Mouse (Mus musculus) neural tube, embryonic 14.5 days (tissue): ENCODE measurements around the gene Vmn1r12. TPM values are rescaled to one million over a fixed set of nuclear protein-coding genes. Genes with fewer than 3 reads are reported as not detected.
"Not testable (repeated sequence)": the region's sequence is repeated elsewhere in the genome, so short reads cannot be mapped to it uniquely, and the experiment has no call there.

ENCODE experiments used
- ATAC-seq: fragments of 200-750 bp; cut with Nextera tagmentation; 2 replicates; pipeline ENCODE4 v1.8.0; 2017; ENCODE audit warnings: low read depth, mild to moderate bottlenecking, moderate TSS enrichment, moderate library complexity
- H3K27ac ChIP-seq: fragments of 300-500 bp; sonication (generic); 2 replicates; pipeline ENCODE4 v1.5.1; 2014; ENCODE audit warnings: low read depth, mild to moderate bottlenecking, control low read depth, low read length, moderate library complexity, mixed read lengths
- H3K27me3 ChIP-seq: fragments of 300-500 bp; sonication (generic); 2 replicates; pipeline ENCODE4 v1.6.1; 2014; ENCODE audit warnings: low read length; ENCODE audit not compliant: control insufficient read depth, insufficient read depth
- H3K36me3 ChIP-seq: fragments of 300-500 bp; sonication (generic); 2 replicates; pipeline ENCODE4 v1.6.1; 2014; ENCODE audit warnings: low read length, mixed read lengths; ENCODE audit not compliant: control insufficient read depth, insufficient read depth
- H3K4me1 ChIP-seq: fragments of 300-500 bp; sonication (generic); 2 replicates; pipeline ENCODE4 v1.6.1; 2014; ENCODE audit warnings: low read length; ENCODE audit not compliant: control insufficient read depth, insufficient read depth
- H3K4me2 ChIP-seq: fragments of 300-500 bp; sonication (generic); 2 replicates; pipeline ENCODE4 v1.6.1; 2014; ENCODE audit warnings: mild to moderate bottlenecking, low read depth, low read length, control low read depth
- H3K4me3 ChIP-seq: fragments of 300-500 bp; sonication (generic); 2 replicates; pipeline ENCODE4 v1.5.1; 2014; ENCODE audit warnings: low read depth, low read length, control low read depth, mixed read lengths
- H3K9ac ChIP-seq: fragments of 300-500 bp; sonication (generic); replicated peaks from 2 replicates; pipeline ENCODE4 v1.6.1; 2014; ENCODE audit warnings: low read depth, mild to moderate bottlenecking, control low read depth, low read length, mixed read lengths
- H3K9me3 ChIP-seq: fragments of 300-500 bp; sonication (generic); 2 replicates; pipeline ENCODE4 v1.6.1; 2016; ENCODE audit warnings: low read length; ENCODE audit not compliant: control insufficient read depth
- WGBS: fragments of 180-500 bp; shearing (Covaris S2); extraction: QIAGEN DNeasy Blood & Tissue Kit; methylation state at CpG from one replicate; pipeline ENCODE4 v1.1.7; 2014; 5-methylcytosine and 5-hydroxymethylcytosine counted together
- polyA plus RNA-seq: library from polyadenylated mRNA; unstranded; fragments of >200 nt; fragmentation: Nextera tagmentation; extraction: Ambion mirVana; gene quantifications from 2 replicates; pipeline ENCODE4 v1.2.1, GENCODE M21; 2014

Gene Vmn1r12
- polyA plus RNA-seq, result not detected in 2 replicates

GRCm38 (mm10) chr6:57156619-57157018 lies at the start of gene Vmn1r12:
Gene Vmn1r12 (plus strand): TSS chr6:57156919.
- Histone ChIP-seq H3K36me3 (no peaks in the 10 kb centered on the region), H3K4me1 (no peaks in the 10 kb centered on the region), H3K27ac (no peak within 1 kb of the TSS), H3K27me3 (no peaks in the 10 kb centered on the region), H3K4me2 (no peak within 1 kb of the TSS), H3K4me3 (no peak within 1 kb of the TSS), H3K9ac (no peak within 1 kb of the TSS), H3K9me3 (no peaks in the 10 kb centered on the region)
- ATAC-seq, result no peak
- 82% methylated on average over 2 of the region's 2 CpGs for WGBS

- H3K4me2 ChIP-seq, result no peak within 1 kb of the TSS
- H3K27me3 ChIP-seq, result no peaks in the 10 kb centered on the region
- no peaks in the 10 kb centered on the region for H3K4me1 ChIP-seq
- no peak within 1 kb of the TSS for H3K4me3 ChIP-seq
- whole genome bisulfite sequencing, result 81% methylated on average over 3 of the region's 3 CpGs
- H3K36me3 ChIP-seq, result no peaks in the 10 kb centered on the region
- ATAC-seq, result no peak
- H3K27ac ChIP-seq, result no peak within 1 kb of the TSS
- H3K9ac ChIP-seq, result no peak within 1 kb of the TSS
- no peaks in the 10 kb centered on the region for H3K9me3 ChIP-seq
These were observed 47.6 kb upstream of the Vmn1r12 start, which contains the start of gene Vmn1r10 for GRCm38 (mm10) chr6:57109154-57109553. Gene Vmn1r10 (plus strand): TSS chr6:57109454.

DNA sequence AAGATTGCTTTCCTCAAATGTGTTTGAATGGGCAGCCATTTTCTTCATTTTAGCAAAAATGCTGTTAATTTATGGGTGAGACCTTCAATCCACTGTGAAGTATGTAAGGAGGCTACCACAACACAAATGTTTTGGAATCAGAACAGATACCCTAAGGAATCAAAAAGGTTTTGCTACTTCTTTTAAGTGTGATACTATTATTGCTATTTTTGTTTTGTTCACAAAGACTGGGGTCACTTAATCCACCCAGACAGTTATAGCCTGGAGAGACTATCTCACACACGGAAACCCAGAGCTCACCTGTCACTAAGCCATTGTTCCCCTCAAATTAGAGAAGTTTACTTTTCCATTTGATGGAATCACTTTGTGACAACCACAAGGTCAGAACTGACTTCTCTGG lies 23.6 kb upstream of the Vmn1r12 start, which contains the start of gene Vmn1r11:
Vmn1r11 (plus strand) TSS at position 301 of the 400 bp plus-strand sequence.
- no peaks in the 10 kb centered on the region for H3K9me3 ChIP-seq
- H3K4me2 ChIP-seq, result no peak within 1 kb of the TSS

GRCm38 (mm10) chr6:57190016-57190415 lies 33.3 kb downstream of the Vmn1r12 start:
- H3K9ac ChIP-seq, H3K4me1 ChIP-seq, H3K4me2 ChIP-seq, H3K36me3 ChIP-seq, ATAC-seq, H3K4me3 ChIP-seq, H3K27ac ChIP-seq, H3K27me3 ChIP-seq, H3K9me3 ChIP-seq: not testable (repeated sequence)
- 59% methylated on average over 3 of the region's 3 CpGs for WGBS

More for the DNA sequence above, 23.6 kb upstream of the Vmn1r12 start, which contains the start of gene Vmn1r11:
- Histone ChIP-seq H3K36me3 (no peaks in the 10 kb centered on the region), H3K9ac (no peak within 1 kb of the TSS), H3K27me3 (no peaks in the 10 kb centered on the region), H3K27ac (no peak within 1 kb of the TSS), H3K4me3 (no peak within 1 kb of the TSS), H3K4me1 (no peaks in the 10 kb centered on the region)
- no peak for ATAC-seq
- 70% methylated on average over 1 of the region's 1 CpGs for WGBS

- not testable (repeated sequence) for H3K27me3 ChIP-seq, H3K4me2 ChIP-seq, H3K27ac ChIP-seq, H3K9me3 ChIP-seq, H3K9ac ChIP-seq, H3K4me3 ChIP-seq, ATAC-seq, H3K36me3 ChIP-seq, H3K4me1 ChIP-seq
- WGBS, result 95% methylated on average over 1 of the region's 1 CpGs
These were observed 46.3 kb downstream of the Vmn1r12 start, which contains the start of gene Vmn1r13 for GRCm38 (mm10) chr6:57202990-57203389. Gene Vmn1r13 (plus strand): TSS chr6:57203290.

Other genes starting within 250 kb of the Vmn1r12 start
- gene Nt5c3, start 233.0 kb upstream of the Vmn1r12 start, polyA plus RNA-seq, result 169 and 180 TPM in 2 replicates
- 0.64 and 0.93 TPM in 2 replicates for gene Vmn1r4, start 232.9 kb upstream of the Vmn1r12 start, polyA plus RNA-seq
- not detected in 2 replicates for gene Vmn1r5, start 186.6 kb upstream of the Vmn1r12 start, polyA plus RNA-seq
- not detected in 2 replicates for gene Vmn1r6, start 159.7 kb upstream of the Vmn1r12 start, polyA plus RNA-seq
- not detected in 2 replicates for gene Vmn1r7, start 131.6 kb upstream of the Vmn1r12 start, polyA plus RNA-seq
- not detected in 2 replicates for gene Vmn1r8, start 124.6 kb upstream of the Vmn1r12 start, polyA plus RNA-seq
- not detected in 2 replicates for gene Vmn1r9, start 90.1 kb upstream of the Vmn1r12 start, polyA plus RNA-seq
- gene Vmn1r10, start 47.5 kb upstream of the Vmn1r12 start, polyA plus RNA-seq, result not detected in 2 replicates
- gene Vmn1r11, start 23.5 kb upstream of the Vmn1r12 start, polyA plus RNA-seq, result not detected in 2 replicates
- gene Vmn1r13, start 46.4 kb downstream of the Vmn1r12 start, polyA plus RNA-seq, result not detected in 2 replicates
- gene Vmn1r14, start 74.8 kb downstream of the Vmn1r12 start, polyA plus RNA-seq, result not detected in 2 replicates
- gene Vmn1r15, start 101.0 kb downstream of the Vmn1r12 start, polyA plus RNA-seq, result not detected in 2 replicates
- not detected in 2 replicates for gene Vmn1r16, start 172.6 kb downstream of the Vmn1r12 start, polyA plus RNA-seq
- not detected in 2 replicates for gene Vmn1r17, start 206.8 kb downstream of the Vmn1r12 start, polyA plus RNA-seq
- gene Vmn1r18, start 238.9 kb downstream of the Vmn1r12 start, polyA plus RNA-seq, result not detected in 2 replicates
- not detected in 2 replicates for gene Vmn1r19, start 246.9 kb downstream of the Vmn1r12 start, polyA plus RNA-seq